ENCODE assay signal across 7 mouse cellular contexts in the genomic region with DNA sequence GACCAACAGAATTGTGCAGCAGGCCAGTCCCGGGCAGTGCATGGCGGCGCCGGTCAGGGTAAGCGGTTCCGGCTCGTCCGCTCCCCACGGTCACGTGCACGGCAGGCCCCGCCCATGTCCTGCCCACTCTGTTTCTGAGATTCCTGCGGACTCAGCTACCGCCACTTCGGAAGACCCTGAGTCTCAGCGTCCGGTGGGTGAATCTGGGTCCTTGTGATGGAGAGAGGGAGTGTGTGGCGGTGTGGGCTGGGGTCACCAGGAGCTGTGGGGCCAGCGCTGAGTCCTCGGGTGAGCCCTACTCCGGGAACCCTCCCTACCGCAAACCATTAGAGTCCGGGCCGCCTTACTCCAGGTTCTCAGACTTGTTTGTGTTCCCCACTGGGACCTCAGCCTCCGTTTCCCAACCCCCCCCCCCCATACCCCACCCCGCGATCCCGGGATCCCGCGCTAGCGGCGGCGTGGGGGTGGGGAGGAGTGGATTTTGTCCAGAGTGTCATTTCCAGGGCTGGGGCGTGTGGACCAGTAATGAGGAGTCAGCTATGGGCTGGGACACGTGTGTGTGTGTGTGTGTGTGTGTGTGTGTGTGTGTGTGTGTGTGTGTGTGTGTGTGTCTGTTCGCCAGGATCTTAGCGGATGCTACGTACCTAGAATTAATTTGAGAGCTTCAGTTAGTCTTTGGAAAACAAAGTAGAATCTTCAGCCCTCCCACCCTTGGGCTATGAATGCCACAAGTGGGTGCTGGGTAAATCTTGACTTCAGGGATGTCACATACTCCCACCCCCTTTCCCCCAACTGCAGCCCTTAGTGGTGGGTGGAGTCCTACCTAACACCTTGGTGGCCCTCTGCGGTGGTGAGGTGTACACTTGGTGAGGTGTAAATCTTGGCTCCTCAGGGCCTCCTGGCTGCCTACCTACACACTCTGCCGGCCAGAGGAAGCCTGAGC. TPM values are rescaled to one million over a fixed set of nuclear protein-coding genes. Genes with fewer than 3 reads are reported as not detected.
DNase-seq lines count a peak whose midpoint lies in the region; ATAC-seq and TF ChIP-seq lines count a peak whose summit lies in the region.

Sgsh (minus strand) TSS at position 94 of the 943 bp plus-strand sequence.
Slc26a11 (plus strand) TSS at position 115 of the 943 bp plus-strand sequence.

- H3K9ac ChIP-seq in embryonic facial prominence, embryonic 11.5 days (replicated peaks; ENCODE audit: low read length), result peak within 1 kb of the TSS; percentile 77
- peak within 1 kb of the TSS; percentile 71 for H3K9ac ChIP-seq in intestine, postnatal 0 days (ENCODE audit: low read depth, low read length)
- H3K9ac ChIP-seq in midbrain, embryonic 11.5 days (ENCODE audit: low read length), result peak within 1 kb of the TSS; percentile 72

- ATAC-seq in embryonic facial prominence, embryonic 11.5 days (replicated peaks; ENCODE audit: insufficient number of reproducible peaks, low FRiP score, low TSS enrichment, low read depth), result peak; percentile 91
- ATAC-seq in granulocyte monocyte progenitor cell, adult 5-6 weeks (replicated peaks; ENCODE audit: poor library complexity, severe bottlenecking), result peak; percentile 58
- peak; percentile 92 for ATAC-seq in intestine, postnatal 0 days
- peak; percentile 96 for ATAC-seq in midbrain, embryonic 11.5 days (ENCODE audit: low FRiP score)

- peak within 1 kb of the TSS; percentile 94 for H3K4me2 ChIP-seq in embryonic facial prominence, embryonic 11.5 days (ENCODE audit: low read depth, low read length)
- H3K4me2 ChIP-seq in intestine, postnatal 0 days (replicated peaks; ENCODE audit: low read depth), result peak within 1 kb of the TSS; percentile 76
- H3K4me2 ChIP-seq in midbrain, embryonic 11.5 days, result peak within 1 kb of the TSS; percentile 92

- H3K27me3 ChIP-seq in embryonic facial prominence, embryonic 11.5 days (ENCODE audit: control insufficient read depth, insufficient read depth, low read length), result no peaks in the 10 kb centered on the region
- H3K27me3 ChIP-seq in intestine, postnatal 0 days (replicated peaks; ENCODE audit: control insufficient read depth, insufficient read depth, low read length), result no peaks in the 10 kb centered on the region
- no peaks in the 10 kb centered on the region for H3K27me3 ChIP-seq in midbrain, embryonic 11.5 days (ENCODE audit: control insufficient read depth, insufficient read depth, low read length)

- TF ChIP-seq CTCF in intestine, postnatal 0 days (IDR thresholded peaks at IDR 0.05; ENCODE audit: low read depth), result no peak

- intact Hi-C loops in left cerebral cortex, postnatal 4 days (cut with DNase I), result no loop called here

- DNase-seq in adrenal gland, postnatal 25 days, result peak; percentile 94
- peak; percentile 91 for DNase-seq in embryonic facial prominence, embryonic 11.5 days (ENCODE audit: low spot score)
- DNase-seq in left cerebral cortex, postnatal 4 days, result peak; percentile 77
- peak; percentile 98 for DNase-seq in midbrain, embryonic 11.5 days (ENCODE audit: low spot score, missing footprints)
- DNase-seq in right cerebral cortex, postnatal 4 days, result peak; percentile 74

- H3K36me3 ChIP-seq in embryonic facial prominence, embryonic 11.5 days (replicated peaks; ENCODE audit: control insufficient read depth, insufficient read depth, low read depth, low read length), result no peaks in the 10 kb centered on the region
- H3K36me3 ChIP-seq in intestine, postnatal 0 days (ENCODE audit: control insufficient read depth, insufficient read depth), result peaks cover 21% of the 10 kb centered on the region; the same call in 1 of the 2 replicates
- no peaks in the 10 kb centered on the region for H3K36me3 ChIP-seq in midbrain, embryonic 11.5 days (ENCODE audit: control insufficient read depth, insufficient read depth, low read length)

- H3K9me3 ChIP-seq in embryonic facial prominence, embryonic 11.5 days (replicated peaks; ENCODE audit: control insufficient read depth, low read length), result no peaks in the 10 kb centered on the region
- H3K9me3 ChIP-seq in intestine, postnatal 0 days (ENCODE audit: control insufficient read depth), result no peaks in the 10 kb centered on the region
- H3K9me3 ChIP-seq in midbrain, embryonic 11.5 days (ENCODE audit: control insufficient read depth, low read length), result no peaks in the 10 kb centered on the region

- H3K27ac ChIP-seq in embryonic facial prominence, embryonic 11.5 days (replicated peaks; ENCODE audit: low read depth, low read length), result 0 out of 2 replicates have a peak within 1 kb of the TSS, but pooled peaks have one; percentile 32
- H3K27ac ChIP-seq in intestine, postnatal 0 days (ENCODE audit: low read depth, low read length), result peak within 1 kb of the TSS; percentile 51
- no peak within 1 kb of the TSS; the same call in none of the 2 replicates for H3K27ac ChIP-seq in midbrain, embryonic 11.5 days (ENCODE audit: low read depth, low read length)

- H3K4me1 ChIP-seq in embryonic facial prominence, embryonic 11.5 days (ENCODE audit: control insufficient read depth, insufficient read depth, low read length), result no peaks in the 10 kb centered on the region
- H3K4me1 ChIP-seq in intestine, postnatal 0 days (replicated peaks; ENCODE audit: control insufficient read depth, insufficient read depth, low read length), result 0 out of 2 replicates have a peak, but pooled peaks cover 4% of the 10 kb centered on the region
- H3K4me1 ChIP-seq in midbrain, embryonic 11.5 days (ENCODE audit: control insufficient read depth, insufficient read depth, low read length), result peaks cover 12% of the 10 kb centered on the region

- H3K4me3 ChIP-seq in embryonic facial prominence, embryonic 11.5 days (ENCODE audit: low read depth, low read length), result peak within 1 kb of the TSS; percentile 69
- H3K4me3 ChIP-seq in intestine, postnatal 0 days (ENCODE audit: low read depth, low read length), result peak within 1 kb of the TSS; percentile 77
- peak within 1 kb of the TSS; percentile 66 for H3K4me3 ChIP-seq in midbrain, embryonic 11.5 days (ENCODE audit: low read depth, low read length)

- WGBS in embryonic facial prominence, embryonic 11.5 days, result 2% methylated on average over 35 of the region's 40 CpGs
- under 1% methylated on average over 40 of the region's 40 CpGs for WGBS in intestine, postnatal 0 days
- WGBS in midbrain, embryonic 11.5 days, result 1% methylated on average over 40 of the region's 40 CpGs

RNA-seq across cellular contexts. Expression of gene Sgsh, which starts in this region (rescaled TPM):
- 21.6 and 26.9 TPM in 2 replicates for total RNA-seq in adrenal gland, postnatal 25 days (2021)
- polyA plus RNA-seq in embryonic facial prominence, embryonic 11.5 days (2014; fragmentation: Nextera tagmentation; extraction: Ambion mirVana), result 4.5 and 6.2 TPM in 2 replicates
- total RNA-seq in granulocyte monocyte progenitor cell, adult 5-6 weeks (2014; fragmentation: Nextera tagmentation), result 4.3 and 5.2 TPM in 2 replicates
- total RNA-seq in granulocyte monocyte progenitor cell, adult 5-6 weeks (2017), result 2.7 and 4.1 TPM in 2 replicates
- polyA plus RNA-seq in intestine, postnatal 0 days (2015; fragmentation: Nextera tagmentation; extraction: Ambion mirVana), result 7.7 and 8.3 TPM in 2 replicates
- 1 to 10 TPM; 4.2 to 5.1 TPM for total RNA-seq in left cerebral cortex, postnatal 4 days (2021)
- 4.2 and 5.2 TPM in 2 replicates for polyA plus RNA-seq in midbrain, embryonic 11.5 days (2014; fragmentation: Nextera tagmentation; extraction: Ambion mirVana)

RNA-seq across cellular contexts. Expression of gene Slc26a11, which starts in this region (rescaled TPM):
- 9.5 and 13.1 TPM in 2 replicates for total RNA-seq in adrenal gland, postnatal 25 days (2021)
- polyA plus RNA-seq in embryonic facial prominence, embryonic 11.5 days (2014; fragmentation: Nextera tagmentation; extraction: Ambion mirVana), result 5.5 and 7.1 TPM in 2 replicates
- total RNA-seq in granulocyte monocyte progenitor cell, adult 5-6 weeks (2014; fragmentation: Nextera tagmentation), result 1.1 TPM in 1 of 2 replicates, not detected in the other
- total RNA-seq in granulocyte monocyte progenitor cell, adult 5-6 weeks (2017), result 0.21 and 0.43 TPM in 2 replicates
- polyA plus RNA-seq in intestine, postnatal 0 days (2015; fragmentation: Nextera tagmentation; extraction: Ambion mirVana), result 6.7 and 7.7 TPM in 2 replicates
- total RNA-seq in left cerebral cortex, postnatal 4 days (2021), result 1 to 10 TPM; 4.1 to 5.3 TPM
- polyA plus RNA-seq in midbrain, embryonic 11.5 days (2014; fragmentation: Nextera tagmentation; extraction: Ambion mirVana), result 4.1 and 5.1 TPM in 2 replicates
